Mouse (Mus musculus): ENCODE data around the gene Parl.

Parl gene

DNA sequence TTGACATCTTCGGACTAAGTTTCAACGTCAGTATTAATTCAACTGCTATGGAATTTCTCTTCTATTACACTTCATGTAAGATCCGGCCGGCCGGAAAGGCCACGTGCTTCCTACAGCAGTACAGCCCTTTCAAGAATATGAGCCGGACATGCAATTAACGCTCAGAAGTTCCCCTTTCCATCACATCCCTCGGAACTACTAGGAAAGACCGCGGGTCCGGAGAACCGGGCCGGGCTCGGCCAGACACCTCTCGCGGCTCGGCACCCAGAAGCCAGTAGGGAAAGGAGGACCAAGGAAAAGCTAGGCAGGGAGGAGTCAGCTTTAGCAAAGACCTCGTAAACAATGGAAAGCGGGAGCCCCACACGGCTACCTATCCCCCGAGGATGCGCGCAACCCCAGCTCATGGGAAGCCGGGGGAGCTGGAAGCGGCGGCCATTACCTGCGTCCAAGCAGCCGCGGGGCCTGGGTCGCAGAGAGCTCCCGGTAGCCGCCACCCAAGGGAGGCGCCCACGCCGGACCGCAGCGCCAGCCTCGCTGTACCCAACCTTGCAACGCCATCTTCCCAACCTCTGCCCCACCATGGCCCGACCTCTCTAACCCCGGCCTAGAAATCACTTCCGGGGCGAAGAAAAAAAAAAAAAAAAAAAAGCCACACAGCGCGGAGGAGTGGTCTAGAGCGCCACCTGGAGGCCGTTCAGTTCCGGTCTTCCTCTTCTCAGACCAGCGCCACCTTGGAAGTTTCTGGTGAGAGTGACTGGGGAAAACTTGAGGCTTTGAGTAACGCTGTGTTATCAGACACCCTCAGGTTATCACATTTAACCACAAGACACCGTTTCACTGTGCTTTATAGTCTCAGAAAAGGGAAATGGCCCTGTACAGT lies at the start of gene Parl:
TSS of gene Parl (minus strand) at position 618 of the 880 bp plus-strand sequence.
- DNase-seq = peak; percentile 67

DNA sequence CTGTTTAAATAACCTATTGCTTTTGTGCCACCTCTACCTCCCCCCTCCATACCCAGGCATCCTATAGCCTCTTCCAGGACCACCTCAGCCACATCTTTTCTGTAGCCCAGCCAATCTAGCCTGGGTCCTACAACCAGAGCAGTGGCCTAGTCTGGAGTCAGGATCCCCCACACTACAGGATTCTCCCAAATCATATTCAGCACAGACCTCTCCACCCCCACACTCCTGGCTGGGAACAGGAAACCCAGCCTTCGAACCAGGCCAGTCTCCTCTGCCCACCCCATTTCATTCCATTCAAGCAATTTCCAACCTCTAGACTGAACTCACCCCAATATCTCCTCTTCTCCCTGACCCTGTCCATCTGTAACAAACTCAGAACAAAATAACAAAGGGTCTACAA lies 43.3 kb upstream of the Parl start:
- no peak for DNase-seq

DNA sequence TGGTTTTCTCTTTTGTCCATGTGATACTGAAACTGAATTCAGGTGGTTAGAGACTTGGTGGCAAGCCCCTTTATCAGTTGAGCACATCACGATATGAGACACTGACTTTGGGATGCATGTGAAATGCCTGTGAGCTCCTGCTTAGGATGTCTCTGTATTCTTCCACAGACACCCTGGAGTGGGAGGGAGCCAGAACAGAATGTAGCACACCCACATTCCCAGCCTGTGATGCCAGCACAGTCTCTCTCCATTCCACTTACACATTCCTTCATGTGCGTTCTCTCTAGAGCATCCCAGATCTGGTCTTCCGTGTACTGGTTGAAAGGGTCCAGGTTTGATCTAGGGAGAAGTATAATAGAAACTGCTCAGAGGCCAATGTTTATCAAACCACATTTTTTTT lies 36.4 kb upstream of the Parl start:
- peak; percentile 86 for DNase-seq

- DNase-seq = no peak
These were observed 32.7 kb upstream of the Parl start for GRCm38 (mm10) chr16:20334918-20335317.

DNA sequence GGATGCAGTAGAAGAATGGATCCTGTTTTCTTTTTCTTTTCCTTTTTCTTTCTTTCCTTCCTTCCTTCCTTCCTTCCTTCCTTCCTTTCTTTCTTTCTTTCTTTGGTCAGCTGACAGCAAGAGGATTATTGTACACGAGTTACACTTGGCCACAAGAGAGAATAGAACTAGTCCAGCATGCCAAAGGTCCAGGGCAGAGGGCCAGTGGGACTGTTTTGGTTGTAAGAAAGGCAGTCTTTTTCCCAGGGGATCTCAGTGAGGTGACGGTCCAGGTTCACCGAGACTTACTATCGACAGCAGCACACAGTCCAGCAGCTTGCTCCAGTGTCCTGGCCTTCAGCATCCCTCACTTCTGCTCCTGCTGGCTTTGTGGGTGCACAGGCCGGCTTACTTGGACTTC lies 26.1 kb upstream of the Parl start:
- DNase-seq = no peak

DNA sequence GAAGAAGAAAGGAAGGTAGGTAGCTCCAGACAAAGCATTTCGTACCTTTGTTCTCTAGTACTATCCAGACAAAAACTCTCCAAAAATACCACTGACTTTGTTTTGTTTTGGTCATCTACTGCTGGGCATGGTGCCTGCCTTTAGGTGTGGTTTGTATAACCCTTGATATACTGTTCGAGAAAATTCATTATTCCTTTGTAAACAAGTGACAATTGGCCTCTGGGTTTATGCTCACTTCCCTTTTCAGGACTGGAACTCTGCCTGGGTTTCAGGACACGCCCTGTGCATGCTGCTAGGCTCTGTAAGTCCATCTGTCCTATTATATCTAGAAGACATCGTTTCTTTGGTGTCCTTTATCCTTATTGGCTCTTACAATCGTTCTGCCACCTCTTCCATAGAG lies 23.1 kb upstream of the Parl start, which contains the start of gene Cyp2ab1:
TSS of gene Cyp2ab1 (minus strand) at position 119 of the 400 bp plus-strand sequence.
- no peak for DNase-seq

DNA sequence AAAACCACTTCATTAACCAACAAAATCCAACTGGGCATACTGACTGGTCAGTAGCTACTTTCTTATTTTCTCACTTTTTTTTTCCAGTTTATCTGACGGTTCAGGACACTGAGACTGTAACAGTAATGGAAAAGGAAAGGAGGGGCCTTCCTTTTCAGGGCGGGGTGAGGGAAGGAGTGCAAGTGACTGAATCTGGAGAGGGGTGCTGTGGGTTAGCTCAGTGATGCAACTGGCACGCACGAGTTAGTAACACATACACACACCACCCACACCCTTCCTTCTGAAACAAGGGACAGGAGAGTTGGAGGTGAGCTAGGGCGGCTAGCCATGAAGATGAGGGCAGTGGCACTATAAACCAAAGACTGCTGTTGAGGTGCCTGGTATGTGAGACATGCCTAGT lies 21.7 kb upstream of the Parl start:
- DNase-seq = no peak

GRCm38 (mm10) chr16:20322274-20322673 lies 20.1 kb upstream of the Parl start:
- DNase-seq = no peak

- no peak for DNase-seq
These were observed 14.6 kb upstream of the Parl start for GRCm38 (mm10) chr16:20316770-20317169.

GRCm38 (mm10) chr16:20315266-20315665 lies 13.1 kb upstream of the Parl start:
- no peak for DNase-seq

DNA sequence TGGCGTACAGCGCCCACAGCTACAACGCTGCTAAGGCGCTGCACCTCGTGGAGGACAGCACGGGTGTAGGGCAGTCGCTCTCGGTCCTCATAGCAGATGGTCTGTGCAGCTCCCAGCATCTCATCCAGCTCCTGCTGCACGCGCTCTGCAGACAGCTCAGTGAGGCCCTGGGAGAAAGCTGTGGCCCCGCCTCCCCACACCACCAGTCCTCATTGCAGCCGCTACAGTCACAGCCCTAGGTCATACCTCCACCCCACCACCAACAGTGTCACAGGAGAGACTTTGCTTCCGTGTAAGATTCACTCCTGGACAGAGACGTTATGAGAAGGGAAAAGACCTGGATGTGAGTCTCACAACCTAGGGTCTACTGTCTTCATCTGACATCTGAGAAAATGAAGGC lies 10.1 kb upstream of the Parl start:
- DNase-seq = no peak

GRCm38 (mm10) chr16:20300076-20300475 lies 2.1 kb downstream of the Parl start:
- no peak for DNase-seq

GRCm38 (mm10) chr16:20280238-20280637 lies 21.9 kb downstream of the Parl start:
- peak; percentile 16 for DNase-seq

DNA sequence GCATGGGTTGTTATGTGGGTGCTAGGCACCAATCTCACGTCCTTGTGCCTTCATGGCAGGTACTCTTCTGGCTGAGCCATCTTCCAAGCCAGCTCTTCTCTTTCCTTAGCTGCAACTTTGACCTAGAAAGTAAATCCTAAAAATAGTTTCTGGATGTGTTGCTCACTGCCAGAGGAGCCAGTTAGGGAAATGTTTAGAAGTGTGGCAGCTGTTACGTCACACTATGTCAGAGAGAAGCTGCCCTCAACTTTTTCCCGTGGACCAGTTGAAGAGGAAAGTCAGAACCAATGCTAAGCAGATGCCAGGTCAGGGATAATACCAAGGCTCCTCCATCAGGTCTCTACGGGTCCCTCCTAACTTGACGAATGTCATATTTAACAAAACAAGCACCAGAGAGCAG lies 22.8 kb downstream of the Parl start:
- DNase-seq = no peak

- no peak for DNase-seq
These were observed 29.2 kb downstream of the Parl start for GRCm38 (mm10) chr16:20272994-20273393.

DNA sequence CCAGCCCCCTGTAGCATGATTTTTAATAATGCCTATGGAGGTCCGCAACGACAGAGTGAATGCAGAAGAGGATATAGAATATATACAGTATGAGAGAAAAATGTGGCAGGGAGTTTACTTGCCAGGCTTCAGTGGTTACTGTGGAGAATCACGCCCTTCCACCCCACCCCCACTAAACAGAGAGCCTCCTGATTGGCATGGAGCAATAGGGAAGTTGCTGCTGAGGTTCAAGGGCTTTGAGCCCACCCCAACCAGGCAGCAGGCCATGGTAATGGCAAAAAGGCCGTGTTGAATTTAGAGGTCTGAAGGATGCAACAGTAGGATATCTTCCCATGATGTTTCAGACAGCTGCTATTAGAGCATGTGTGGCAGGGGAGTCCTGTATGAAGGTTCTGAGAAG lies 30.8 kb downstream of the Parl start:
- DNase-seq = no peak

- DNase-seq = no peak
These were observed 37.1 kb downstream of the Parl start for GRCm38 (mm10) chr16:20265089-20265488.

GRCm38 (mm10) chr16:20257926-20258325 lies 44.3 kb downstream of the Parl start:
- no peak for DNase-seq

DNA sequence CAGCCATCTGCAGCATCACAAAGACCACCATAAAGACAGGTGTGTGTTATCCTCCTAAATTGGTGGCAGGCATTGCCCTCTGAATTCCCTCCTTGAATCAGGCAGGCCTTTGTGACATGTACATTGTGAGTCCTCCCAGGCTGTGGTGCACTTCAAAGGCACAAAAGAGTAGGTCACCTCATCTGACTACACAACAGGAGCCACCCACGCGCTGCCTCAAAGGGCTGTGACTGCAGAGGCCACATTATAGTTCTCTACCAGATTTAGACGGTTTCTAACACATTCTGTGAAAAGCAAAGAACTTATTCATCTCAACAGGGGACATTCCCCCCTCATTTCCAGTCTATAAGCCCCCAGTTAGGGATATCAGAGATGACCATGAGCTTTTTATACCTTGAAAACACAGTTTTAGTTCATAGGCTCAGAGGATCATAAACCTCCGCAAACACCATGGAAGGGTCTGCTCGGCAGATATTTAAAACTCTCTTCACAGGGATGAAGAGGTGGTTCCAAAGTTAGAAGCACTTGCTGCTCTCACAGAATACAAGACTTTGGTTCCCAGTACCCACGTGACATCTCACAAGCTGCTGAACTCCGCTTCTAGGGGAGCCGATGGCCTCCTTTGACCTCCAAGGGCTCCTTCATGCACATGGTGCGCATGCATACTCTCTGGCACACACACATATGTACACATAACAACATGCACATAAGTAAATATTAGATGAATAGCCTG lies 53.6 kb downstream of the Parl start:
- no peak for DNase-seq

- DNase-seq = no peak
These were observed 55.1 kb downstream of the Parl start for GRCm38 (mm10) chr16:20247103-20247502.

- DNase-seq = peak; percentile 58
These were observed 61.4 kb downstream of the Parl start, which contains the start of gene Map6d1 for GRCm38 (mm10) chr16:20240468-20241414. Gene Map6d1, minus strand, starts transcription at chr16:20241358.

DNA sequence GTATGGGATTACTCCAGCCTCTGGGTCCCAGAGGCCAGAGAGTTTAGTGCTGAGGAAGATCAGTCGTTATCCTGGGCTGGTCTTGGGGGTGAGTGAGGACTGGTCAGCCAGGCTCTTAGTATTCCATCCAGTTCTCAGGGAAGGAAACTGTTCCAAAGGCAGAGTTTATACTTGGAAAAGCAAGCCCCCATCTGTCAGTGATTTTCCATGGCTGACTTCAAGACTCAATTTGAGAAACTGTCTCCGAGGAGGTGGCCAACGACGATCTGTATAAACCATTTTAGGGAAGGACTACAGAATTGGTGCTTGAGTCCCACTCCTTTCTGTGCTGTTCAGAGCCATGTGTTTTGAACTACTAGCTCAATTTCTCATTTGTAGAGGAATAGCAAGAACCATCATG lies 63.5 kb downstream of the Parl start:
- no peak for DNase-seq

DNA sequence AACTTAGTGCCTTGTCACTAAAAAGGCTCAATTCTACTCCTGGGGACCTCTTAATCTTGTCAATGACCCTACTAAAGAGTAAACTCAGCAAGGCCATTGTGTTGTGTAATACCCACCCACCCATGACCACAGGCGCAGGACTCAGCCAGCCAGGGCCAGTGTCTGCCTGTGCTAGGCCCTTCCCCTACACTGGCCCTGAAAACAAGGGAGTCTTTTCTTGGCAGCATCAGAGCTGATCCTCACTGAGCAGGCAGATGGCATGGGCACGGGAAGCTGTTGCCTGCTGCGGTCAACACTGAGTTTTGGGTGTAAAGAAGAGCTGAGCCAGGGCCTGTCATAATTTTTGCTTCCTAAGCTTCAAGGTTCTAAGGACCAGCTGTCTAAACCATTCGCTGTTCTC lies 64.8 kb downstream of the Parl start:
- DNase-seq = peak; percentile 81

Measured in layer of hippocampus, adult 9-11 months (tissue).